Mouse (Mus musculus) right cerebral cortex, adult 2 months (tissue): ENCODE data around the gene Lama4.

ENCODE experiments used
- DNase-seq, 2 experiments: peaks; one replicate each; pipeline ENCODE4 v3.0.0; 2021 to 2022; ENCODE audit warnings: low spot score in 2 of 2

Lama4 gene

GRCm38 (mm10) chr10:38994719-38995450 is 29.6 kb downstream of the Lama4 start:
- DNase-seq = no peak

DNA sequence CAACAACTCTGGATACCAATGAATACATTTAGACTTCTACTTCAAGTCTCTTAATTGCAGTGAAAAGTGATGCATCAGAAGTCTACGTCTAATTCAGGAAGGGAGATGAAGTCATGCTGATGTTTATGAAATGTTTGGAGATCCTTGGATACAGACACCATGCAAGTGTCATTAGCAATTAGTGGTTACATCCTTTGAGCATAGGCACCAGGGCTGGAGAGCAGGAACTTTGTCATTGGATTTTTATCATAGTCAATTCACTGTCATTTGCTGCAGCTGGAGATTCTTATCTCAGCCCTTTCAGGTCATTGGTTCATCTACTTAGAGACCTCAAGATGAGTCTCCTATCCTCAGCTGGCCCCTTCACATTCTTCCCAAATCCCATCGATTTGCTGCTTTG is 30.6 kb downstream of the Lama4 start:
- no peak for DNase-seq

DNA sequence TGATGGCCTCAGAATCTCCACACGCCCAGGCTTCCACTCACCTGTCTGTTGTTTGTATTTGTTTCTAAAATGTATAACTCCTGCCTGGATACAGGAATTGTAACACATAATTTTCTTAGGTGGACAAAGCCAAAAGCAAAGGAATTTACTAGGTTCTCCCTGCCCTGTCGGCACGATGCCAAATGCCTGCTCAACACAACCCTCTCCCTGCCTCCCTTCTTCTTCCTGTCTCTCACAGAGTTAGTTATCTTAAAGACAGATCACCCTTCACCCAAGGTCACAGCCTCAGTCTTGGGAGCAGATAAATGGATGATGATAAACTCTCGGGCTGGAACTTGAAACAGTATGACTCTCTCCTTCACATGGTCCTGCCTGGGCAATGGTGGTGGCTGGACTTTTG is 35.6 kb downstream of the Lama4 start:
- DNase-seq = no peak

- DNase-seq = no peak
Measured at GRCm38 (mm10) chr10:39002521-39002920, 37.2 kb downstream of the Lama4 start.

- no peak for DNase-seq
Measured at GRCm38 (mm10) chr10:39003520-39003919, 38.2 kb downstream of the Lama4 start.

GRCm38 (mm10) chr10:39005494-39005893 is 40.2 kb downstream of the Lama4 start:
- no peak for DNase-seq

DNA sequence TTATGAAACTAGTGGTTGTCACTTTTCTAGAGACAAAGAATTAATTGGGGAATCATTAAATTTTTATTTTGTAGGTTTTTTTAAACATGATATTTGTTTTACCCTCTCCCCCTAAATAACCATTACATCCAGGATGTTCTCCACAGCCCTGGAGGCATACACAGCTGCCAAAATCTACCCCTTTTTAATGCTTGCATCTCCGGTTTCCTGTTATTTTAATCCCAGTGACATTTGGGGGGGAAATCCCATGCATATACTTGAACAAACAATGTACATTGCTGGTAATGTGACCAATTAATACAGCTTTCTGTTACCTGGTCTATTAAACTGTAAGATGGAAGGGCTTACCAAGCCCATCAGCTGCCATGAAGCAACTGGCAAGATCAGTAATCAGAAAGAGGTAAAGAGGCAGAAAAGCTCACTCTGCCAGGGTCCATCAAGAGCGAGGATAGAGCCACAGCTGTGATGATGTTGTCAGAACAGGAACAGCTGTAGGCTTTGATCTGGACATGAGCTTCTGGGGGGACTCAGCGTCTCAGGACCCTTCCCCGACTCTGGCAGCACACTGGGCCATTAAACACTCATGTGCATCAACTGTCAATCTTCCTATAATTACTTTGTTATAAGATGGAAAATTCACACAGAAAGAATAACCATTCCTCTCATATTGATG is 41.3 kb downstream of the Lama4 start:
- DNase-seq = no peak

DNA sequence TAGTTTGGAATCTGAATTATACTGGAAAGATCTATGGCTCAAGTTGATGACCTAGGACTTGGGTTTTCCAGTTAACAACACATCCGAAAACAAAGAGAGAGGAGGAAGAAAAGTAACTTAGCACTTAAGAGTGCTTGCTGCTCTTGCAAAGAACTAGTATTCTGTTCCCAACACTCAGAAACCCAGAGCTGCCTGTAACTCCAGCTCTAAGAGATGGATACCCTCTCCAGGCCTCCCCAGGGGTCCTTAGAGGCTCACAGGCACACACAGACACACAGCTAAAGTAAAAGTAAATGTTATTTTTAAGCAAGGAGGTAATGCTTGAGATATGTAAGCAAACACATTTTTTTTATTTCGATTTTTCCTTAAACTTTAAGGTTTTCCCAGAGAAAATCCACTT is 49.5 kb downstream of the Lama4 start:
- no peak for DNase-seq

DNA sequence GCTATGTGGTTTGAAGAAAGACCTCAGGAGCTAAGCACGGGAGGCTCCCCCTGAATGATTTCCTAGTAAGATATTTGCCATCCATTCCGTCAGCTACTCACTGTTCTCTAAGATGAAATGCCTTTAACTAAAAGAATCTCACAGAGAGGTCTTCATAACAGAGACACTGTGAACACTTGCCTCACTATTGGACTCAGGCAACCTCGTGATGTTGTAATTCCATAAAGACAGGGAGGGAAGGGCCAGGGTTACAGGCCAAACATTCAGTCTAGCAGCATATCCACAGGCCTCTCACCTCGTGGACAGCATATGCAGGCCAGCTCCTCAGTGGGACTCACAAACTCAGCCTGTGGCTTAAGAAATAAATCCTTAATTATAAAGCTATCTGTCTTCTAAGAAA is 52.7 kb downstream of the Lama4 start:
- no peak for DNase-seq

- no peak for DNase-seq
Measured at GRCm38 (mm10) chr10:39018635-39019034, 53.3 kb downstream of the Lama4 start.

GRCm38 (mm10) chr10:39023618-39024256 is 58.4 kb downstream of the Lama4 start:
- no peak for DNase-seq

DNA sequence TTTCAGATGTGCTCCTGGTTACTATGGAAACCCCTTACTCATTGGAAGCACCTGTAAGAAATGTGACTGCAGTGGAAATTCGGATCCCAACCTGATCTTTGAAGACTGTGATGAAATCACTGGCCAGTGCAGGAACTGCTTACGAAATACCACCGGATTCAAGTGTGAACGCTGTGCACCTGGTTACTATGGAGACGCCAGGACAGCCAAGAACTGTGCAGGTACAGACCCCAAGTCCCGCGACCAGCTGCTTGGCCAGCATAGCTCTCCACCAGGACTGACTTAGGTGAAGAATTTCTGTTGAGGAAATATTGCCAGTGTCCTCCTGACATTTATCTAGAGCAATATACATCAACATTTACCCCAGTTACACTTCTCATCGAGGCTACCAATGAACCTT is 61.2 kb downstream of the Lama4 start:
- no peak for DNase-seq

GRCm38 (mm10) chr10:39027058-39027457 is 61.7 kb downstream of the Lama4 start:
- DNase-seq = no peak

GRCm38 (mm10) chr10:39028403-39028802 is 63.1 kb downstream of the Lama4 start:
- DNase-seq = peak in 1 of 2 experiments; percentile 39

DNA sequence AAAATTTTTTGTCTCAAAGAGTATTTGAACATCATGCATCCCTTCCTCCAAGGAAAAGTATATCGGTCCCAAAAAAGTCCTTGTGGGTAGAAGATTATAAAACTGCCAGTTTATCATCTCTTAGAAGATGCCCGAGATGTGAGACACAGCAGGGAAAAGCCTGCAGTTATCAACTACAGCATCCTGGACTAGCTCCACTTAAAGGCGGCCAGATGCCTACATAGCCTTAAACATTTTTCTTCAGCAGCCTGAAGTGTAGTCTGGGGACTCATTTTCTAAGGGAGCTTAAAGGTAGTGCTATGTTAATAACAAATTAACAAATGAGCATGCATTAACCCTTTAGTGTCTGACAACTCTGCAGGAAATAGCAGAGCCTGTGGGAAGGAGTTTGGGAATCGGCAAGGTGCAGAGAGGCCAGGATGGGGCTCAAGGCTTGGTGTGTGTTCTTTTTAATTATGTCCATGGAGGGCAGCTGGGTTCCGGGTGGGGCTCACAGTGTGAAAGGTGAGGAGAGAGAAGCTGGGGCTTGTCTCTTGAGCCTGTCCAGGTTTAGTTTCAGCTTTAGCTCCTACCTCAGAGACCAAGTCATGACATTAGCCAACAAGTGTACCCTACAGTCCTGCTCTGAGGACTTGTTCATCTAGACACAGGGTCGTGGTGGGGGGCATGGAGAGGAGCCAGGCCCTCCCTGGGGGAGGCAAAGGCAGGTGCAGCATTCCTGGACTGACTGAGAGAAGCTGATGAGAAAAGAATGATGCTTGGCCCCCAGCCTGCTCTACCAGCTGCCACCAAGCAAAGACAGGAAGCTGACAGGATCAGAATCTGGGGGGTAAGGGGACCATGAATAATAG is 64.2 kb downstream of the Lama4 start:
- no peak for DNase-seq

DNA sequence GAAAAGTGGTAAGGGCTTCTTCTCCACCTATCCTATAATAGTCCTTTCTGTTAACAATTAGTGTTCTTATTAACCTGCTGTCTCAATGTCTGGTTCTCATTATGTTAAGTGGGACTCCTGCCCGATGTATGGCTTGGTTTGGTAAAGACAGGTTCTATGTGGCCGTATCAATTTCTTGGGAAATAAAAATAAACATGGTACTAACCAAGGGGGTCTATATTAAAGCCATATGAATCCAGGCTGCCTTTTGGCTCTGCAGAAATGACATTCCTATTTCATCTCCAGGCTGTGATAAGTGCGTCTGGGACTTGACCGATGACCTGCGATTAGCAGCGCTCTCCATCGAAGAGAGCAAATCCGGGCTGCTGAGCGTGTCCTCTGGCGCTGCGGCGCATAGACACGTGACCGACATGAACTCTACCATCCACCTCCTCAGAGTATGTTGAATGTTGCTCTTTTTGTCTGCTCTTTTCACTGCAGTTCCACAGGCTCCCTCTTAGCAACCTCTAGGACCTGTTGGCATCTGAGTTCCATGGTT is 64.9 kb downstream of the Lama4 start:
- DNase-seq = no peak

- no peak for DNase-seq
Measured at GRCm38 (mm10) chr10:39039564-39039963, 74.2 kb downstream of the Lama4 start.

GRCm38 (mm10) chr10:39040026-39040425 is 74.7 kb downstream of the Lama4 start:
- no peak for DNase-seq

DNA sequence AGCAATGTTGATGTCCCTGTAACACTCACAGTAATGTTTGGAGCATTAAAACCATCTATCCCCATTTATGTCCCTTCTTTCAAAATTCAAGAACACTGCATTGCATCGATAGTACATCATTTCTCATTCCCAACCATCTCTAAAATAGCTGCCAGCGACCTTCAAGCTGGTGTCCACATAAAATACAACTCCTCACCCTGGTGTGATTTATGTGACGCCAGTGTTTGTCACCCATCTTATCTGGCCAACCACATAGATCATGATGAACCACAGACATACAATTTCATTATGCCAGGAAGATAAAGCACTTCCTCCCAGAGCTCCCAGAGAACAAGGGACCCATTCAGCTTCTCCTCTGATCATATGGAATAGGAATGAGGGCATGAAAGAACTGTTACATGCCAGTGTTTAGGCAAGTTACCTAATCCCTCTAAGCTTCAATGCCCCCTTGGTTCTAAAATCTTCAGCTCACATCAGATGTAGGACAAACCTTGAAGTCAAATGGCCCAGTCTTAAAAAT is 79.2 kb downstream of the Lama4 start:
- DNase-seq = no peak

DNA sequence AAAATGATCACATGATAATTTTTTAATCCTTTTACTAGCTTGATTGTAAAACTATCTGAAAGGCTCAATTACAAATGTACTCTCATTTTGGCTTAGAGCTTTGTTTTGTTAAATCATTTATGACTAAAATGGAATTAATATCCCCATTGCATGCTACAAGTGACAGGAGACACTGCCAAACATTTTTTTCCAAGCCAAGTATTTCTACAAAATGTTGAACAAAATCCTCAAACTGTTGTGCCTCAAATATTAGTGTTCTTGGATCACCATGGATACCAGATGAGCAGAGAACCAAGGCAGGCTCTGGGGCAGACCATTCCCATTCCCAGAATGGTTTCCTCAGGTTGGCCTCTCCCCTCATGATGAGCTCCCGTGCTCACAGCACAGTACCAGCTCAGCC is 79.8 kb downstream of the Lama4 start:
- DNase-seq = no peak

DNA sequence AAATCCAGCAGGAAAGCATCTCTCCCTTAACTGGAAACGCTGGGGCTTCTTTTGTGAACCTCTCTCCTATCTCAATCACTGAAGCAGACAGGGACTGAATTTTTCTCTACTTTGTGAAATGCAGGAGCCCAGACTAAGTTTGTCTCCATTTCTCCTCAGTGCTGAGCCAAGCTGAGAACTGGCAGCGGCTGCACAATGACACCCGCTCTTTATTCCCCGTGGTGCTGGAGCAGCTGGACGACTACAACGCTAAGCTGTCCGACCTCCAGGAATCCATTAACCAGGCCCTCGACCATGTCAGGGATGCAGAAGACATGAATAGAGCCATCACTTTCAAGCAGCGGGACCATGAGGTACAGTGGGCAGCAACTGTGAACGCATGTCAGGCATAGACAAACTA is 82.5 kb downstream of the Lama4 start:
- DNase-seq = no peak
